In genomic region chr16:91921340-91921739, GRCm38 (mm10) we compare ENCODE assay signal across 18 mouse cellular contexts.
A peak's percentile ranks its signal among the peaks of the same experiment; 100 is the strongest.
DNase-seq lines count a peak whose midpoint lies in the region; ATAC-seq and TF ChIP-seq lines count a peak whose summit lies in the region.
"Had no signal": no experiment of that assay in that cellular context is flagged by ENCODE, and none has a peak within 500 bp of the region (broad histone marks: within the 10 kb centered on the region; RNA-seq: fewer than 3 reads in every experiment).

No protein-coding gene starts in this region.

- 91% methylated on average over 11 of the region's 11 CpGs for WGBS in midbrain, embryonic 11.5 days
- 94% methylated on average over 11 of the region's 11 CpGs for WGBS in midbrain, embryonic 14.5 days
- 76% methylated on average over 11 of the region's 11 CpGs for WGBS in intestine, embryonic 16.5 days
- WGBS in stomach, postnatal 0 days, result 85% methylated on average over 11 of the region's 11 CpGs
- 93% methylated on average over 11 of the region's 11 CpGs for WGBS in liver, embryonic 11.5 days

- no peaks in the 10 kb centered on the region for H3K9me3 ChIP-seq in midbrain, embryonic 11.5 days (ENCODE audit: control insufficient read depth, low read length)
- no peaks in the 10 kb centered on the region for H3K9me3 ChIP-seq in midbrain, embryonic 14.5 days (ENCODE audit: control insufficient read depth, low read length)
- no peaks in the 10 kb centered on the region for H3K9me3 ChIP-seq in intestine, embryonic 16.5 days (ENCODE audit: control insufficient read depth, low read length)
- no peaks in the 10 kb centered on the region for H3K9me3 ChIP-seq in stomach, postnatal 0 days (ENCODE audit: control insufficient read depth, low read length)
- H3K9me3 ChIP-seq in liver, embryonic 11.5 days (ENCODE audit: control insufficient read depth, low read length), result no peaks in the 10 kb centered on the region
- H3K9me3 ChIP-seq: embryonic facial prominence, embryonic 10.5 days; embryonic facial prominence, embryonic 12.5 days; forebrain, embryonic 13.5 days; forebrain, embryonic 15.5 days had no signal

- TF ChIP-seq CTCF in stomach, postnatal 0 days (IDR thresholded peaks at IDR 0.05; ENCODE audit: low read depth), result no peak

- no peaks in the 10 kb centered on the region for H3K4me1 ChIP-seq in midbrain, embryonic 11.5 days (ENCODE audit: control insufficient read depth, insufficient read depth, low read length)
- no peaks in the 10 kb centered on the region for H3K4me1 ChIP-seq in midbrain, embryonic 14.5 days (ENCODE audit: control insufficient read depth, insufficient read depth, low read length)
- peaks cover 9% of the 10 kb centered on the region; the same call in 1 of the 2 replicates for H3K4me1 ChIP-seq in intestine, embryonic 16.5 days (ENCODE audit: control insufficient read depth, insufficient read depth, low read length)
- no peaks in the 10 kb centered on the region for H3K4me1 ChIP-seq in stomach, postnatal 0 days (replicated peaks; ENCODE audit: control insufficient read depth, insufficient read depth)
- no peaks in the 10 kb centered on the region; the same call in 1 of the 2 replicates for H3K4me1 ChIP-seq in liver, embryonic 11.5 days (replicated peaks; ENCODE audit: control insufficient read depth, insufficient read depth, low read length)

- no peak for ATAC-seq in midbrain, embryonic 11.5 days (ENCODE audit: low FRiP score)
- ATAC-seq in midbrain, embryonic 14.5 days (ENCODE audit: low FRiP score, low TSS enrichment), result no peak
- peak; percentile 75 for ATAC-seq in intestine, embryonic 16.5 days
- no peak for ATAC-seq in stomach, postnatal 0 days (ENCODE audit: low FRiP score, low TSS enrichment)
- ATAC-seq in liver, embryonic 11.5 days (replicated peaks; ENCODE audit: low FRiP score), result no peak
- ATAC-seq: activated CD4-positive, CD25-positive, alpha-beta regulatory T cell, adult 4 months; forebrain, embryonic 13.5 days; forebrain, embryonic 15.5 days; Patski had no signal

- H3K27ac ChIP-seq in midbrain, embryonic 11.5 days (ENCODE audit: low read depth, low read length), result no peak overlapping the region
- no peak overlapping the region for H3K27ac ChIP-seq in midbrain, embryonic 14.5 days (replicated peaks; ENCODE audit: low read depth, low read length)
- H3K27ac ChIP-seq in intestine, embryonic 16.5 days (ENCODE audit: low read length), result peak overlapping the region; percentile 62
- H3K27ac ChIP-seq in stomach, postnatal 0 days (replicated peaks), result no peak overlapping the region; the same call in 1 of the 2 replicates
- H3K27ac ChIP-seq in liver, embryonic 11.5 days (ENCODE audit: low read depth, low read length), result no peak overlapping the region
- H3K27ac ChIP-seq: embryonic facial prominence, embryonic 10.5 days; embryonic facial prominence, embryonic 12.5 days; forebrain, embryonic 13.5 days; forebrain, embryonic 15.5 days had no signal

- peaks cover 20% of the 10 kb centered on the region for H3K36me3 ChIP-seq in midbrain, embryonic 11.5 days (ENCODE audit: control insufficient read depth, insufficient read depth, low read length)
- H3K36me3 ChIP-seq in midbrain, embryonic 14.5 days (ENCODE audit: control insufficient read depth, insufficient read depth, low read length), result peaks cover 42% of the 10 kb centered on the region
- peaks cover 22% of the 10 kb centered on the region for H3K36me3 ChIP-seq in intestine, embryonic 16.5 days (ENCODE audit: control insufficient read depth, insufficient read depth, low read length)
- H3K36me3 ChIP-seq in stomach, postnatal 0 days (ENCODE audit: control insufficient read depth, insufficient read depth, low read length), result peaks cover 9% of the 10 kb centered on the region; the same call in 1 of the 2 replicates
- peaks cover 19% of the 10 kb centered on the region for H3K36me3 ChIP-seq in liver, embryonic 11.5 days (ENCODE audit: control insufficient read depth, insufficient read depth, low read length)

- TF ChIP-seq EP300 in stomach, postnatal 0 days (optimal IDR thresholded peaks at IDR 0.05), result no peak

- no peaks in the 10 kb centered on the region for H3K27me3 ChIP-seq in midbrain, embryonic 11.5 days (ENCODE audit: control insufficient read depth, insufficient read depth, low read length)
- H3K27me3 ChIP-seq in midbrain, embryonic 14.5 days (ENCODE audit: control insufficient read depth, insufficient read depth, low read length), result no peaks in the 10 kb centered on the region
- H3K27me3 ChIP-seq in intestine, embryonic 16.5 days (replicated peaks; ENCODE audit: control insufficient read depth, insufficient read depth, low read length), result no peaks in the 10 kb centered on the region; the same call in 1 of the 2 replicates
- no peaks in the 10 kb centered on the region for H3K27me3 ChIP-seq in stomach, postnatal 0 days (ENCODE audit: control insufficient read depth, insufficient read depth, low read length)
- H3K27me3 ChIP-seq in liver, embryonic 11.5 days (replicated peaks; ENCODE audit: control insufficient read depth, insufficient read depth, low read length), result no peaks in the 10 kb centered on the region
- H3K27me3 ChIP-seq: embryonic facial prominence, embryonic 12.5 days; forebrain, embryonic 13.5 days; forebrain, embryonic 15.5 days; Patski had no signal

- DNase-seq in midbrain, embryonic 11.5 days (ENCODE audit: low spot score, missing footprints), result peak; percentile 12
- DNase-seq in midbrain, embryonic 14.5 days, result no peak
- DNase-seq in stomach, postnatal 0 days (ENCODE audit: low spot score), result peak; percentile 37
- no peak for DNase-seq in Muller cell, postnatal 12 days (ENCODE audit: inconsistent ontology term)
- no peak for DNase-seq in liver, embryonic 11.5 days (ENCODE audit: low spot score)
- DNase-seq: adrenal gland, adult 8-10 months; adrenal gland, postnatal 14 days; adrenal gland, postnatal 36 days; cerebellum, adult 11-12 months; cerebellum, adult 9-10 months; cerebellum, postnatal 10 days had no signal

- no peak overlapping the region for H3K9ac ChIP-seq in midbrain, embryonic 11.5 days (ENCODE audit: low read length)
- no peak overlapping the region for H3K9ac ChIP-seq in midbrain, embryonic 14.5 days (replicated peaks; ENCODE audit: low read length)
- H3K9ac ChIP-seq in intestine, embryonic 16.5 days (ENCODE audit: low read depth, low read length), result peak overlapping the region; percentile 14; the same call in 1 of the 2 replicates
- H3K9ac ChIP-seq in stomach, postnatal 0 days (ENCODE audit: low read length), result no peak overlapping the region
- H3K9ac ChIP-seq in liver, embryonic 11.5 days (ENCODE audit: low read depth, low read length), result no peak overlapping the region
- H3K9ac ChIP-seq: embryonic facial prominence, embryonic 12.5 days; forebrain, embryonic 13.5 days; forebrain, embryonic 15.5 days had no signal

- no peak overlapping the region for H3K4me2 ChIP-seq in midbrain, embryonic 11.5 days
- H3K4me2 ChIP-seq in midbrain, embryonic 14.5 days (ENCODE audit: low read length), result no peak overlapping the region
- H3K4me2 ChIP-seq in intestine, embryonic 16.5 days (ENCODE audit: low read depth, low read length), result no peak overlapping the region
- no peak overlapping the region for H3K4me2 ChIP-seq in stomach, postnatal 0 days (replicated peaks; ENCODE audit: low read depth)
- no peak overlapping the region for H3K4me2 ChIP-seq in liver, embryonic 11.5 days
- H3K4me2 ChIP-seq: embryonic facial prominence, embryonic 12.5 days; forebrain, embryonic 13.5 days; forebrain, embryonic 15.5 days had no signal

- H3K4me3 ChIP-seq in midbrain, embryonic 11.5 days (ENCODE audit: low read depth, low read length), result no peak overlapping the region
- H3K4me3 ChIP-seq in midbrain, embryonic 14.5 days (replicated peaks; ENCODE audit: low read depth, low read length), result no peak overlapping the region
- H3K4me3 ChIP-seq in intestine, embryonic 16.5 days (ENCODE audit: low read length), result no peak overlapping the region
- no peak overlapping the region for H3K4me3 ChIP-seq in stomach, postnatal 0 days (ENCODE audit: low read depth, low read length)
- no peak overlapping the region for H3K4me3 ChIP-seq in liver, embryonic 11.5 days (ENCODE audit: low read depth, low read length)
- H3K4me3 ChIP-seq: embryonic facial prominence, embryonic 10.5 days; embryonic facial prominence, embryonic 12.5 days; forebrain, embryonic 13.5 days; forebrain, embryonic 15.5 days had no signal

Comparison
In these comparisons a context has a peak if more than half of its experiments do, and no peak if none do; other contexts are left out.
1. DNase-seq: peak in midbrain, embryonic 11.5 days (single experiment) and stomach, postnatal 0 days (single experiment); none in midbrain, embryonic 14.5 days (single experiment), Muller cell, postnatal 12 days (single experiment) and liver, embryonic 11.5 days (single experiment).